Mouse (Mus musculus): Measurements from ENCODE around the gene Zfhx3. TPM values are rescaled to one million over a fixed set of nuclear protein-coding genes. Genes with fewer than 3 reads are reported as not detected.

Gene Zfhx3
- total RNA-seq, 4 experiments from 2014 or later: 7.9 to 9.2 (median 8.0) TPM

DNA sequence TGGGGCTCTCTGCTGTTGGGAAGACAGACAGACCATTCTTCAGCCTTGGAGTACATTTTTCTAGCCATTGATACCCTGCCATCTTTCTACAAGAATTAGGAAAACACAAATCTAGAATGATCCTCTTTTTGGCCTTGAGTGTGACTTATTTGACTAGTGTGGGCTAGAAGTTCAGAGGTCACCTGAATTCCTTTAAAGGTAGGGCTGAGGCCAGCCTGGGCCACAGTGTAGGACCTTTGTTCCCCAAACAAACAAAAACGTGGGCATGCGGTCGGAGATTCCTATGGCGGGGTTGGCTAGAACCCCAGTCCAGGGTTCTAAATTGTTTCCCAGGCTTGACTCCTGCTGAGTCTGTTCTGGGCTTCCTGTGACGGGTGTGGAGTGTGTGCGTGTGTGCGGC, 970.6 kb downstream of the Zfhx3 start:
- DNase-seq (ENCODE audit: low spot score in 2 of 2): no peak

DNA sequence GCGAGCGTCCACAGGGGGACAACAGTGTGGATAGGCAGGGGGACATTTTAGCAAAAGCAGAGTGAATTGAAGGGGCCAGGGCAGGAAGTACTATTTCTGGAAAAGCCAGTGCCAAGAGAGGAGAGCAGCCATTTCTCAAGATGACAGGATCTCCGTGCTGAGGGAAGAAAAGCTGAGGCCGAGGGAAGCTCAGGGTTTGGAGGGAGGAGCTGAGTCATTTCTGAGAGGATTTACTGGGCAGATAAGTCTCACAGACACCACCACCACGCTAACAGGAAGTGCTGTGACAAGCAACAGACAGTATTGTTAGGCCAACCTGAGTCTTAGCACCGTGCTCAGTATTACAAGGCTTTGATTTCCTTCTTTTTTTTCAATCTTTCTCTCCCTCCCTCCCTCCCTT, 973.0 kb downstream of the Zfhx3 start:
- DNase-seq (ENCODE audit: low spot score in 2 of 2): no peak

DNA sequence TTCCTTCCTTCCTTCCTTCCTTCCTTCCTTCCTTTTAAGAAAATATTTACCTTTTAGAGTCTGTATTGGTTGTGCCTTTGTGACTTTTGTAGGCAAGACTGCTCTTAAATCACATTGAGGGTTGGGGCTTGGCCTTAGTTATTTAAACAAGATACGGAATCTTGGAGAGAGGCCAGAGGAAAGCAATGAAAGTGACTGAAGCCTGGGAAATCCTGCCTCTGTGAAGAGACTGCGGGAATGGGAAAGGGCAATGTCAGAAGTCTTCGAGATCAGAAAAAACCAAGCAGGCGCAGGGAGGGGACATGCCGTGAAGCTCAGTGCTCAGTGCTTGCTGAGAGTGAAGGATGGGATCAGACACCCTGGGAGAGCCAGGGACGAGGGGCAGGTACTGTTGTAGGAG, 973.4 kb downstream of the Zfhx3 start:
- no peak for DNase-seq (ENCODE audit: low spot score in 2 of 2)

DNA sequence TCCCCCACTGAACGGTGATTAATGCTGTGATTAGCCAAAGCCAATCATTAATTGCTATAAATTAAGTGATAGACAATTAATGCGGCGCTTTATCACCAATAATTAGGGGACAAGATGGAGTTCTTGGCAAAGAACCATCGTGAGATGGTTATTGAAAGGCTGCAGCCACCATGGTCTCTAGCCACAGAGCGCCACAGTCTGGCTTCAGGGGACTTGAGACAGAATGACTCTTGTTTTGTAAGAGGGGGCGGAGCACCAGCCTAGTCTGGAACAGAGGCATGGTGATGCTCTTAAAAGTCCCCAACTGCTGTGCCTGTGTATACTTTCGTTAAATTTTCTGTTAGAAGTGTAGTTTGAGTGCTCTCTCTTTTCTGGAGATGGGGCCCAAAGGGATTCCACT, 977.7 kb downstream of the Zfhx3 start:
- no peak for DNase-seq (ENCODE audit: low spot score in 2 of 2)

DNA sequence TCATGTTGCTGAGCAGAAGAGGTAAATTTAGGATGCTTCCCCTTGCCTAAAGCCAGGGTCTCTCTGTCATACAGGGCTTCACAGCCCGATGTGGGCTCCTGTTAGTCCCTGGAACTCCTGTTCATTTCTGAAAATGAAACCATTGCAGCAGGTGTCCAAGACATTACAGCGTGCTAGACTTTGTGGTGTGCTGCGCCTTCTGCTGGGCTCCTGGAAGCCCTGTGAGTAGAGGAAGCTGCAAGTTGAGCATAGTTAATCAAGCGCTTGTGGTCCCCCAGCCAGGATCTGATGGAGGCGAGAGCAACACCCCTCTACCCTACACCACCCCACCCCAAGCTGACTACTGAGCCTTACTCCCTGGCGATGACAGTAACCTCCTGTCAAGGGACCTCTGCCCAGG, 980.7 kb downstream of the Zfhx3 start:
- DNase-seq (ENCODE audit: low spot score in 2 of 2): no peak

DNA sequence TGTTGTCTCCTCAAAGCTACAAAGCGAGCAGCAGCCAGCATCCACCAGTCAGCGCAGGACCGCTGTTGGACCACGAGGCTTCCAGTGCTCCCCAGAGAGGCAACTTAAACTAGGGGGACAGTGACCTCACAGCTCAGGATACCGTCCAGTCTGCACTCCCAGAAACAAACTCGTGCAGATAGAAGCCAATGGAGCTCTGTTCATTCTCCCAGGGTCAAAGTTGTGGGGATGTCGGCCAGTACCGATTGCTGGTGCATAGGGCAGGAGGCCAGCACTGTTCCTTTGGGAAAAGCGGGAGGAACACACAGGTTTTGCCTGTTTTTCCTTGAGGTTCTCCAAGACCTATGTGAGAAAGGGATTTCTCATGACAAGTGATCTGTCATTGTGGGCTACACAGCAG, 982.1 kb downstream of the Zfhx3 start:
- DNase-seq (ENCODE audit: low spot score in 2 of 2): no peak

DNA sequence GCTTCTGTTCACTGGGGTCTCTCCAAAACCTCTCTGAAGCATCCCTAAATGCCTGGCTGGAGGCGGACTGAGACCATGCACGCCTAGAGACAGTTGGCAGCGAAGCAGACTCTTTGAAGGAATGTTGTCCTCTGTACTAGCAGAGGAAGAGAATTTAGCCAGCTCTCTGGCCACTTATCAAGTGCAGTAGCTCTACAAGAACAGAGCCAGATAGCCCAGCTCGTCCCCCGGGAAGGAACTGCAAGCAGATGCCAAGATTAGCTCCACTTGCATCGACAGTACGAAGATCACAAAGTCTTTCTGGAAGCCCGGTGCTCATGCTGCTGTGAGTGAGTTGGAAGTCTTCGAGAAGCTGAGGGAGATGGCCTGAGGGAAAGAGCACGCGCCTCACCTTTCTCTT, 983.7 kb downstream of the Zfhx3 start:
- no peak for DNase-seq (ENCODE audit: low spot score in 2 of 2)

DNA sequence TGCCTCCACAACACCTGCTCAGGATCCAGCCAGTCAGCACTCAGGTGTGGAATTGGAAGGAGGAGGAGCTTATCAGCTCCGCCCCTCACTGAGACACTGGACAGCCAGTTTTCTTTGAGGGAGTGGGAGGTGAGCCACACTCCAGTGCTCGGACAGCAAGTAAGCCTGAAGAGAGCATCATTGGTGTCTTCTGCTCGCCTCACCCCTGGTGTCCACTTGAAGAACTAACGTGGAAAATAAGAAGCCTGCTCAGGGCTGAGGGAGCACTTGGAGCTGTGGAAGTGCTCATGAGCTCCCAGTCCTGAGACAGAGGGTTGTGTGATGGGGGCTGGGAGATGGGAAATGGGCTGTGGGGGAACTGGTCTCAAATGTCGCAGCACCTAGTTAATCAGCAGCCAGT, 988.2 kb downstream of the Zfhx3 start:
- no peak for DNase-seq (ENCODE audit: low spot score in 2 of 2)

DNA sequence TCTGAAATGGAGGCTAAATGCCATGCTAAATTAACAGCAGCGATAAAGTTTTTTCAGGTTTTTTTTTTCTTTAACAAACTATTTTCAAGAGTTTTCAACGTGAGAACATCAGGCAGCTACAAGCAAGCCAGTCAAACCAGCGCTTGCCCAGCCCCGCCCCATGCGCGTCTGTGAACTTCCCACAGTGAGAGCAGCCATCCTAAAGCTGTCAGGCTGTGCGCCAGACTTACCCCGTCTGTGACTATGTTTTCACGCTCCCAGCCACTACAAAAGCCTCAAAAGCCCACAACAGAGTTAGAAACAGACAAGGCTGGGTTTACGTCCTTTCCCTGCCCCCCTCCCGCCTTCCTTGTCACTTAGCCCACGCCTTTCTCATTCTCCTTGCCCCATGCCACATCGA, 989.4 kb downstream of the Zfhx3 start:
- DNase-seq (ENCODE audit: low spot score in 2 of 2): no peak

DNA sequence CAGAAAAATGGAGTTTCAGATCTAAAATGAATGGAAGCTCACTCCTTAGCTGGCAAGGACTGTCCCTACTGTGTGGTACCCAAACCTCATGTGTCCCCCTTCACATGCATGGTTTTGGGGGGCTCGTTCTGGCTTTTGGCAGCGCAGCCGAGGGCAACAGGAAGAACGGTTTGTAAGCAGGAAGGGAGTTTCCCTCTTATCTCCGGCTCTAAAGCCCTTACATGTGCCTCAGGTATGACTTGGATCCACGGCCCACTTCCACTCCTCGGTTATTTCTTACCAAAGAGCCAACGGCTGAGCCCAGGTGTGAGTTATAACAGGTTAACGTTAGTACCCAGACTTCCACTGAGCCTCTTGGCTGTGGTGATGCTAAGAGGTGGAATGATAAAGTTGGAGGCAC, 990.3 kb downstream of the Zfhx3 start:
- DNase-seq (ENCODE audit: low spot score in 2 of 2): no peak

DNA sequence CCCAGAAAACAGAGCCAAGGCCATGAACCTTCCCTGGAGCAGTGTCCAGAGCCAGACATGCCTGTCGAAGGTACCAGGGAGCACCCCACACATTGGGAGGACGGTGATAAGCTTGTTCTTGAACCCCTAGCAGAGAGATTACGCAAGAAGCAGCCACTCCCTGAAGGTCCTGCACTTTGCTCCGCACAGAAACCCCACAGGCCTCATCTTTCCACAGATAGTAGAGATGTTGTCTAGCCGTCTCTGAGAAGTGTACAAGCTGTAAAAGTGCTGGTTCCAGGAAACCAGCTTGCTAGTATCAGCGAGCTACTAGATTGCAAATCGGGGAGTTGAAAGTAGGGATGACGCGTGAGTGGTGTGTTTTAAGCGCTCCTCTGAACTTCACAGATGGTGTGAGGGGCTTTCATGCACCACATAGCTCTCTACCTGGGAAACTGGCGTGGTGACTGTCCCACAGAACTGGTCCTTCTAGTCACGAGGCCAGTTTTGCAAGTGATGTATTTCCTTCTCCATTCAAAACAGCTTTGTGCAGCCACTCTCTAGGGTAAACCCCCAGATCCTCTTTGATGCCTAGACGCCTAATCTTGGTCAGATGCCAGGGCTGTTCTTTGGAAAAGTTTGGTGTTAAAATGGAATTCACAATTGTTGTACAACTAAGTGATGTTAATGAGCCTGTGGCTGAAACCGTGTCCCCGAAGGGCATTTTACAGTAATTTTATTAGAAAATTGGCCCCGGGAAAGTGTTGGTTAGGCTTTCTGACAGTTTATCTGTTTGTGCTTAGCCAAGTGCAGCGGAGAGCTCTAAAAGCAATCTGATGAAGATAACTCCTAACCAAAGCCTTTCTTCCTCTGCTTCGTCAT, 993.6 kb downstream of the Zfhx3 start:
- no peak for DNase-seq (ENCODE audit: low spot score in 2 of 2)

DNA sequence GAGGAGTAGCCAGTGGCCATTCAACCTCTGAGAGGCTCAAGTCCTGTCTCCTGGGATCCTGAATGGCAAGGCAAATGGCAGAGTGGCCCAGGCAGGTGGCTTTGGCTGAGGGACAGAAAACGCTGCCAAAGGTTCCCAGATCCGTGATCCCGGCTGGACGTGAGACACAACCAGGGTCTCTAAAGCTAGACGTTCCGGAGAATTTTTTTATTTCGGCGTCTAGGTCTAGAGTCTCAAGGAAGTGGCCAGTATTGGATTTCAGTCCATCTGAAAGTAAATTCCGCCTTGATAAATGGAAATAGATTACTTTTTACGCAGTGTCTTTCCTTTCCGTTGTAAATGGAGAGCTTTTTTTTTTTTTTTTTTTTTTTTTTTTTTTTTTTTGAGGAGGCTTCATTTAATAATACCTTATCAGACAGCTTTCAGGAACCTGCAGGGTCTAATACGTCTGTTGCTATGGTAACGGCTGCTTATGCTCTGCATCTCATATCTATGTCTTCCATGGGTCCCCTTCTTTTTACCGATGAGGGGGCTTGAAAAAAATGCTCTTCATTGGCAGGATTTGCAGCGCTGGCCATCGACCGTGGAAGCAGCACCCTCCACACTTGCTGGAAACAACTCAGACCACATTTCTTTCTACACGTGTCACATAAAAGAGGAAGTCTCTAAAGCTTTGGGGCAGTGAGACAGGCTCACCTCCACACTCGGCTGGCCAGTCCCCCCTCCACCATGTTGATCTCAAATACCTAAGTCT, 994.4 kb downstream of the Zfhx3 start:
- no peak for DNase-seq (ENCODE audit: low spot score in 2 of 2)

DNA sequence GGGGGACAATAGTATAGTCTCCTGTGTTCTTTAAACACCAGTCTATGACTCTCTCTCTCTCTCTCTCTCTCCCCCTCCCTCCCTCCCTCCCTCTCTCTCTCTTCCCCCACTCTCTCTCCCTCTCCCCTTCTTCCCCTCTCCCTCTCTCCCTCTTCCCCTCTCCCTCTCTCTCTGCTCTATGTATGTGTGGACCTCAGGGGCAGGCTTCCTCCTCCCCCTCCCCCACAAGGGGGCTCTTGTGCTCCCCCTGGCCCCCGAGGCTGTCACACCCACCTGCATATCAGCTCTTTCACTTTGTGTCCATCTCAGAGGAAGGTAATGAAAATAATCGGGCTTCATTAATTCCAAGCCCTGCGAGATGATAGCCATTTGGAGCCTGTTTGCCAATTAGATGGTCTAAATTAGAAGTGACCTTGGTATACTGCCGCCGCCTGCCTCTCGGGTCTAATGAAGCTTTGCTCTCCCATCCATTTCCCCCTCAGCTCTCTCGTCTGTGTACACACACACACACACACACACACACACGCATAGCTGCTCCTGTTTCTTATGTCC, 995.5 kb downstream of the Zfhx3 start:
- no peak for DNase-seq (ENCODE audit: low spot score in 2 of 2)

DNA sequence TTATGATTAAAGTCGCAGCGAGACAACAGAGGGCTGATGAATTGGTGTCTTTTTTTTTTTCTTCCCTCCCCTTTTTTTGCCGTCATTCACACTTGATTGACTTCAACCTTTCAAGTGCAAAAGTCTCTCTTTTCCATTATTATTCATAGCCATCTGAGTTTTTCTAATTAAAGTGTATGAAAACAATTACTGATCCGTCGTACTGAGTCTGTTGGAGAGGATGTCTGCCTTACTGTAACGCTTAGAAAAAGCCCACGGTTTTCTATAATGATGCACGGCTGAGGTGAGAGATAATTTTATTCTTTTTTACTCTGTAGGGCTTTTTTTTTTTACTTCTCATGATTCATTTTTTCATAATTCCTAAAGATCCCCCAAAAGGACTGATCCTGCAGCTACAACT, 1000.2 kb downstream of the Zfhx3 start:
- no peak for DNase-seq (ENCODE audit: low spot score in 2 of 2)

DNA sequence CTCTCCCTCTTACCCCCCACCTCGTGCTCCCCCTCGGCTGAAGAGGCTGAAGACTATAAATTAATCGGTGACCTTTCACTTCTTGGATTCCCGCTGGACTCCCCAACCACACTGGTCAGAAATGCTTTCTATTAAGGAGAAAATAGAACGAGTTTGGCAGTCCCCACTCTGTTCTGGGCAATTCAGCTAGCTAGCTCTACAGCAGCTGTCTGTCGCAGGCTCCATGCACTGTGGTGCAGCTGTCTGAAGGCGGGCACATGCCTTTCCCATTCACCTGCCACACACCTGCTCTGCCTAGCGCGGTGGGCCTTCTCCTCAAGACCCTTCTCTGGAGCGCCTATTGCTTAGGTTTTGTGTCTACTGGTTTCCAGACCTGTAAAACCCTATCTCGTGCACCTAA, 1000.7 kb downstream of the Zfhx3 start:
- no peak for DNase-seq (ENCODE audit: low spot score in 2 of 2)

DNA sequence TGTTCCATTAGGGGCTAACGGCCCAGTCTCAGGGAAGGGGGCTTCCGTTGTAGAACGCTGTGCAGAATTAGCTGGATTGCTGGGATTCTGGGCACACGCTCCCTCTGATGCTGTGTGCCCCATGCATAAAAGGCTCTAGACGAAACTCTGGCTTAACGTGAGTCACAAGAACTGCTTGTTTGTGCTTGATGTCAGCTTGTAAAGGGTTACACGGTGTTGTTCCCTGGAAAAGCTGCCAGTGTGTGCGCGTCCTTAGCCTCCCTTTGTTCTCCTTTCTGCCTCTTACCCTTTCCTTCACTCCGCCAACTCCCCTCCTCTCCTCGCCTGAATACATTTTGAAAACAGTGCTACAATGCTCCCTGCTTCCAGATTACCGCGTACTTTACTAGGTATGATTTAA, 1001.9 kb downstream of the Zfhx3 start:
- DNase-seq (ENCODE audit: low spot score in 2 of 2): no peak

DNA sequence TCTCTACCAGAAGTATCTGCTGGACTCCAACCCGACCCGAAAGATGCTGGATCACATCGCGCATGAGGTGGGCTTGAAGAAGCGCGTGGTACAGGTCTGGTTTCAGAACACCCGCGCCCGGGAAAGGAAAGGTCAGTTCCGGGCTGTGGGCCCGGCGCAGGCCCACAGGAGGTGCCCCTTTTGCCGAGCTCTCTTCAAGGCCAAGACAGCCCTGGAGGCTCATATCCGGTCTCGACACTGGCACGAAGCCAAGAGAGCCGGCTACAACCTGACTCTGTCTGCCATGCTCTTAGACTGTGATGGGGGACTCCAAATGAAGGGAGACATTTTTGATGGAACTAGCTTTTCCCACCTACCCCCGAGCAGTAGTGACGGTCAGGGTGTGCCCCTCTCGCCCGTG, 1007.9 kb downstream of the Zfhx3 start:
- no peak for DNase-seq (ENCODE audit: low spot score in 2 of 2)

DNA sequence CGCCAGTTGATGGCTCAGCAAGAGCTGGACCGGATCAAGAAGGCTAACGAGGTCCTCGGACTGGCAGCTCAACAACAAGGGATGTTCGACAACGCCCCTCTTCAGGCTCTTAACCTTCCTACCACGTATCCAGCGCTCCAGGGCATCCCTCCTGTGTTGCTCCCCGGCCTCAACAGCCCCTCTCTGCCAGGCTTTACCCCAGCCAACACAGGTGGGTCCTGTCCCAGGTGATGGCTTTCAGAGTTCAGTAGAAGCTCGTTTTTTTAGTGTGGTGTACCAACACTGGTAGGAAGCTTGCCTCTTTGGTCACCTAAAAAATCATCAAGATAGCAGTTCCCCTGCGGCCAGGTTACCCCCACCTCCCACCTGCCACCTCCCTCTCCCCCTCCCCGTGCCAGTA, 1009.1 kb downstream of the Zfhx3 start:
- DNase-seq (ENCODE audit: low spot score in 2 of 2): no peak

DNA sequence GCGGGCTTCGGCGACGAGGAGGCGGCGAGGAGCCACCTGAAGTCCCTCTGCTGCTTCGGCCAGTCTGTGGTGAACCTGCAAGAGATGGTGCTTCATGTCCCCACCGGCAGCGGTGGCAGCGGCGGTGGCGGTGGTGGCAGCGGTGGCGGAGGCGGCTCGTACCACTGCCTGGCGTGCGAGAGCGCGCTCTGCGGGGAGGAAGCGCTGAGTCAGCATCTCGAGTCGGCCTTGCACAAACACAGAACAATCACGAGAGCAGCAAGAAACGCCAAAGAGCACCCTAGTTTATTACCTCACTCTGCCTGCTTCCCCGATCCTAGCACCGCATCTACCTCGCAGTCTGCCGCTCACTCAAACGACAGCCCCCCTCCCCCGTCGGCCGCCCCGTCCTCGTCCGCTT, 1014.0 kb downstream of the Zfhx3 start:
- no peak for DNase-seq (ENCODE audit: low spot score in 2 of 2)

DNA sequence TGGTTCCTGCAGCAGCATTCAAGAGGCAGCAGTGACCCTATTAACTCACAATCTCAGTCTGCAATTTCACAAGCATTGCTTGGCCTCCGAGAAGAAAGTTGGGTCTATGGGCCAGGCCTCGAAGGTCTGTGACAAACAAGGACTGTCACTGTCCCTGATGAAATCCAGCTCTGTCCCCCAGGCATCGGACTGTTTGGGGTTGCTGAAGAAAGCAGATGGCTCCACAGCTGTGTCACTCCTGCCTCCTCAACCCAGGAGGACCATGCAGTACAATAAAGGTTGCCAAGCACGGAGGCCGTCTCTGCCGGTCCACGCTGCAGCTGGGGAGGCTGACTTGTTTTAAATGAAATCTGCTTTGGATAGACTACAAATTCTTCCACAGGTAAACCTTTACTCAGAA, 1020.1 kb downstream of the Zfhx3 start:
- DNase-seq (ENCODE audit: low spot score in 2 of 2): no peak

DNA sequence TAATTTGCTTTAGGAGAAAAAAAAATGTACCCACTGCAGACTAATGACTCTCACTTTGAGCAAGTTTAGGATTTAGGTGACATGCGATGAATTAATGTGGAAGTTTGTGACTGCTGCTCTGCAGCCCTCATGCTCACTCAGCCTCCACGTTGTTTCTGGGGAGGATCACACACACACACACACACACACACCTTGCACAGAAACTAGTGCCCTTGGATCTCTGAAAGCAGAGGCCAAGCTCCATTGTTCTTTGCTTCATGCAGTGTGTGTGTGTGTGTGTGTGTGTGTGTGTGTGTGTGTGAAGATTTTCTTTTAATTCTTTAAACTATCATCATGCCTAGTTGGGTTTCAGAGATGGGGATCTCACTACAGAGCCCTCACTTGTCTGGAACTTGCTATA, 1020.7 kb downstream of the Zfhx3 start:
- no peak for DNase-seq (ENCODE audit: low spot score in 2 of 2)

DNA sequence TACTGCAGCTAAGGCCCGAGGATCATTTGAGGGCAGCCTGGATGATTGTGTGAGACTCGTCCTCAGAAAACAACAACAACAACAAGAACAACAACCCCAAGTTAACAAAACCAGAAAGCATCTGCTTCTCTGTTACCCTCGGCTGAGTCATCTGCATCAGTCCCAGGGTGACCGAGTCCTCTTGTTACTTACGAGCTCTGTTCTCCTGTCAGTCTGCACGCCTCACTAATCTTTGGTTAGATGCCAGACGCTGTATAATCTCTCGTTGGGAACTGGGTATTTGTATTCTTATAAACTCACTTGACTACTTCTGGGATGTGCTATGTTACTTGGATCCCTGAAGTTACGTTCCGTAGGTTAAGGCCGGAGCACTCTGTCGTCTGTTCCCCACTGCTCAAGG, 1023.6 kb downstream of the Zfhx3 start:
- no peak for DNase-seq (ENCODE audit: low spot score in 2 of 2)
